Mouse (Mus musculus) spleen, adult 18-20 months (tissue): ENCODE measurements around the gene Snd1.

Experiments
- DNase-seq, 2 experiments: peaks; one replicate each; pipeline ENCODE4 v3.0.0; 2022; ENCODE audit warnings: mixed read lengths in 2 of 2

Gene Snd1

GRCm38 (mm10) chr6:28474839-28475238 lies at the start of gene Snd1:
TSS of gene Snd1 (plus strand) at chr6:28475139.
- DNase-seq: no peak

GRCm38 (mm10) chr6:28427096-28427839 lies 47.7 kb upstream of the Snd1 start, which contains the start of gene Fscn3:
TSS of gene Fscn3 (plus strand) at chr6:28427789.
- no peak for DNase-seq

GRCm38 (mm10) chr6:28428290-28428689 lies 46.6 kb upstream of the Snd1 start, which contains the start of gene Gcc1:
TSS of gene Gcc1 (minus strand) at chr6:28428390.
- no peak for DNase-seq

- no peak for DNase-seq
These were observed 45.1 kb upstream of the Snd1 start for GRCm38 (mm10) chr6:28429870-28430269.

GRCm38 (mm10) chr6:28430795-28431537 lies 44.0 kb upstream of the Snd1 start:
- DNase-seq: no peak

- no peak for DNase-seq
These were observed 43.4 kb upstream of the Snd1 start for GRCm38 (mm10) chr6:28431538-28431855.

GRCm38 (mm10) chr6:28447937-28448336 lies 27.0 kb upstream of the Snd1 start:
- no peak for DNase-seq

GRCm38 (mm10) chr6:28449253-28449652 lies 25.7 kb upstream of the Snd1 start, which contains the start of gene Pax4:
TSS of gene Pax4 (minus strand) at chr6:28449353.
- no peak for DNase-seq

- no peak for DNase-seq
These were observed 24.5 kb upstream of the Snd1 start for GRCm38 (mm10) chr6:28450481-28450880.

GRCm38 (mm10) chr6:28450977-28451376 lies 24.0 kb upstream of the Snd1 start:
- no peak for DNase-seq

- DNase-seq: no peak
These were observed 15.7 kb upstream of the Snd1 start for GRCm38 (mm10) chr6:28459221-28459668.

- DNase-seq: peak; percentile 14 to 62
These were observed 14.4 kb upstream of the Snd1 start for GRCm38 (mm10) chr6:28460534-28460933.

- no peak for DNase-seq
These were observed 10.3 kb upstream of the Snd1 start for GRCm38 (mm10) chr6:28464630-28465029.

- DNase-seq: no peak
These were observed 4.8 kb upstream of the Snd1 start for GRCm38 (mm10) chr6:28470017-28470602.

GRCm38 (mm10) chr6:28470621-28471020 lies 4.3 kb upstream of the Snd1 start:
- no peak for DNase-seq

- DNase-seq: no peak
These were observed 3.5 kb upstream of the Snd1 start for GRCm38 (mm10) chr6:28471284-28472035.

GRCm38 (mm10) chr6:28474211-28474610 lies 728 bp upstream of the Snd1 start:
- no peak for DNase-seq

- DNase-seq: peak; percentile 89 to 96
These were observed 5.2 kb downstream of the Snd1 start for GRCm38 (mm10) chr6:28479865-28480751.

GRCm38 (mm10) chr6:28480752-28481492 lies 6.0 kb downstream of the Snd1 start:
- DNase-seq: no peak

- no peak for DNase-seq
These were observed 7.9 kb downstream of the Snd1 start for GRCm38 (mm10) chr6:28482711-28483315.

- no peak for DNase-seq
These were observed 11.1 kb downstream of the Snd1 start for GRCm38 (mm10) chr6:28486008-28486407.
